Mouse (Mus musculus) mesoderm, embryonic 11.5 days (tissue): ENCODE results near the gene Dyrk1a.

Experiments
- DNase-seq: peaks from one replicate; pipeline ENCODE4 v3.0.0-alpha.2; 2012; ENCODE audit warnings: low read depth, low spot score

Dyrk1a gene

DNA sequence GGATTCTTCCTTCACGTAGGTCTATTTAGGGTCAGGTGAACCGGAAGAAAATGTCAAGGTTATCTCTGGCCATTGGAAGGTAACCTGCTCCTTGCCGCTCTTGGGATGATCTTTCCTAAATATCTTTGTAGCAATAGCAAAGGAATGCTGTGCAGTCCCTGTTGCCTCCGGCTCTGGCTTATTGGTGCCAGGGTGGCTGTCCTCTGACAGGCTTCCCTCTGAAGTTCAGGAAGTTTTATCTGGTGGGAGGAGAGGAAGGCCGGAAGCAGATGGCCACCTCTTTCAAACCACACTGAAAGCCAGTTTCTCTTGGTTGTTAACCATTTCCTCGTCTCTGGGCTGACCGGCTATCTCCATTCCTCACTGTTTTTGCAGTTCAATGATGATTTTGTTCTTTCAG is 10.5 kb upstream of the Dyrk1a start:
- DNase-seq, result no peak

- DNase-seq, result no peak
Observed at GRCm38 (mm10) chr16:94559782-94560181, 10.0 kb upstream of the Dyrk1a start.

DNA sequence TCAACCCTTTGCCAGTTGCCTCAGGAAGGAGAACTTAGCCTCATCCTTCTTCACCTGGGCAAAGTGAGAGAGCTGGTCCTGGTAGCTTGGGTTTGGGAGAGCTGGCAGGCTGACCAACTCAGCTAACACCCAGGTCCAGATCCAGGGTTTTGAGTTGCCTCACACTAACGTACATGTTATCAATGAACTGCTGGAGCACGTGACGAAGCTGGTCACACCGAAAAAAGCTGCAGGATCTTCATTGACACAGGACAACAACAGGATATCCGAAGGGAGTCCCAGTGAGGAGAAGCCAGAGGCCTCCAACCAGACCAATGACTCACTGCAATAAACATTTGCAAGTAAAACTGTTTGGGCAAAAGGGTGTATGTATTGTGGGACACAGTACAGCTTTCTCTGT is 9.2 kb upstream of the Dyrk1a start:
- DNase-seq, result no peak

GRCm38 (mm10) chr16:94566124-94566523 is 3.7 kb upstream of the Dyrk1a start:
- DNase-seq, result no peak

DNA sequence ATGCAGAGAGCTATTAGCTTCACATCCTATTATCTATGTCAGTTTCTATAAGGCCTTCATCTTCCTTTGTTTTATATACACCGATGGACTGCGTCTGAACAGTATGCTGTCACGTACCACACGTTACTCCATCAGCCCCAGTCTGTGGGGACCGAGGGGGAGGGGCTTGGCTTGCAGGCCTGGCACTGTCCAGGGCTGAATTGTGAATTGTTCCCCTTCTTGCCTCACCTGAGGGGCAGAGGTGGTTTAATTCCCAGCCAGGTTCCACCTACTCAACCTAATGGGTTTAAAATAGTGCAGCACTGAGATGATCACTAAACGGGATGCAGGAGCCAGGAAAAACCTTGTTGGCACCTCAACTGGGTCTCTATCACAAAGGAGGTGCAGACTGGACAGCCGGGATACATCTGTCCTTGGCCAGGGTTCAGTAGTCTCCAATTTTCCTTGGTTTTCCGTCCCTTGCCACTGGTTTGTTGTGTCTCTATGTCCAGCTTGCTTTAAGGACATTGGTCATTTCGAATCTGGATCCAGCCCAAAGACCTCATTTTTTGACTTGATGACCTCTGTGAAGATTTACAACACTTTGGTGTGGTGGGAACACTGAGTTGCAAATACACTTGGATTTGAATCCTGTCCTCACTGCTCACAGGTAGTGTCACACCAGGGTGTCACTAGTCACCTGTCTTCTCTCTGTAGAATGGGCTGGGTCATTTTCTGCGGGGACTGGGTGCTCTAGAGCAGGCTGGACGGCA is 2.8 kb upstream of the Dyrk1a start:
- no peak for DNase-seq

DNA sequence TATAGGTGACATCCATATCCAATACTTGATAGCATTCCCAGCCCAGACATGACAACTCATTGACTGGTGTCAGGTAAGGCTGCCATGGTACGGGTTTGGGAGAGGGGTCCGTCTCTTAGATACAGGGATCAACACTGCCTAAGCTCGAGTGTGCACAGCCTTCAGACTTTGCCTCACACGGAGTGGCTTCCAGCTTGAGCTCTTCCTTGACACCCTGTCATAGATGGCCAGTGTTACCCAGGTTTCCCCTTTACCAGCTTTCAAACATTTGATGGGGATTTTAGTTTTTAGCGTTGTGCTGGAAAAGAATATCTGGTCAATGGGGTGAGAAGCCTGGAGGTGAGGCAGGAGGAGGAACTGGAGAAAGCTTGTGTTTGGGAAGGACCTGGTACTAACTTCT is 2.1 kb upstream of the Dyrk1a start:
- no peak for DNase-seq

GRCm38 (mm10) chr16:94568335-94569228 is 1.2 kb upstream of the Dyrk1a start:
- DNase-seq, result peak; percentile 85

- peak; percentile 55 for DNase-seq
Observed at GRCm38 (mm10) chr16:94570361-94571041, 691 bp downstream of the Dyrk1a start.

DNA sequence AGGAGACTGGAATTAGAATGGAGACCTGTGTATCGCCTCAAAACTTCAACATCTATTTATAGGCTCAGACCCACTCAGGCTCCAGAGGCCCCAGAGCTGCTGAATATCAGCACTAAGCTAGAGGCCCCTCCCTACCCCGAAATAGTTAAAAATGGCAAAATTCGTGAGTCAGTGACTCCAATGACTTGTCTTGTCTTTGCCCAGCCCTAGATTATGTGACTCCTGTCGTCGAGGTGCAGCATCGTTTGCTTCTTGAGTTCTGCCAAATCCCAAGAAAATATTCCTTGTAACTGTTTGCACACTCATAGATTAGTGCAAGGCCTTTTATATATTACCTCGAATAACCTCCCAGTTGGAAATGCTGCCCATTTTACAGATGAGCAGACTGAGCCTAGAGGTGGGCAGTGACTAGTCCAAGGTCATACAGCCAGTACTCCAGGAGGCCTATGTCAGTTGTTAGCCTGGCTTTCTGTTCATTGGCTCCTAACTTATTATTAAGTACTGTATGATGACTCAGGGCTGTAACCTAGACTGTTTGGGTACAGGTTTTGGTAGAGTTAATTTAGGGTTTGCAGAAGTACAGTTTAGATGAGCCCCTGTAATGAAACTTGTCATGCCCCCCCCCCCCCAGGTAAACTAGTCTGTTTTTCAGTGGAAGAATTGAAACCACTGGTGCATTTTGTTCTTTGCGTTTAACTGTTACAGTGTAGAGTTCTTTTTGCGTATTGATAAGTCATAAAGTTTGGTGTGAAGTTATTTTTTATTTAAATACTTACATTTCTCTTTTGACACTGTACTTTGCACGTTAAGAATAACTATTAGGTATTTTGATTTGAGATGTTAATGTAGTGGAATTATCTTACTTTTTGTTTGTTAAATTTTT is 1.5 kb downstream of the Dyrk1a start:
- DNase-seq, result no peak

- no peak for DNase-seq
Observed at GRCm38 (mm10) chr16:94572422-94572821, 2.6 kb downstream of the Dyrk1a start.

DNA sequence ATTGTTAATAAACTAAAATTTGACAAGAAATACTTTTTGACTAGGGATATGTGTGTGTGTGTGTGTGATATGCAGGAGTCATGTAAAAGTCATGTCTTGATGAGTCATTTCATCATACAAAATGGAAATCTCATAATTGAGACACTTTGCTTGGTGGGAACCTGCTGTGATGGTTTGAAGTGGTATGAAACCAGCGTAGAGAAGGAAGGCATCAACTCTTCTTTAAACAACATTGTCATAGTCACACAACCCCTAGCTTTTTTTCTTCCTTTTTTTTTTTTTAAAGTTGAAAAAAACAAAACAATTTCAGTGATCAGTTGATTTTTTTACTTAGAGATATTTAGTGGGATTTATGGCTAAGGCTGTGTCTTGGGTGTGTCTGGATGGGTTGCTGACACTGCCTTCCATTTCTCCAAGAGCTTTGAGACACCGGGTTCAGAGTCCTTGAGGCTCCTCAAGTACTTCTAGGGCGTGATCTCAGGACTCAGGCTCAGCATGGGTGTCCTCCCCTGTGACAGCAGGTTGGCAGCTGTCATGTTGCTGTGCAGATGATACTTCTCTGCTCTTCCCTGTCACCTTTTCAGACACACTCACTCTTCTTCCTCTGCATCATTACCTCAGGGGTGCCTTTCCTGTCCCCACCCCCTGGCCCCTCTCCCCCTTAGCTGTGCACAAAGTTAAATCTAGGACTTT is 4.4 kb downstream of the Dyrk1a start:
- DNase-seq, result no peak

DNA sequence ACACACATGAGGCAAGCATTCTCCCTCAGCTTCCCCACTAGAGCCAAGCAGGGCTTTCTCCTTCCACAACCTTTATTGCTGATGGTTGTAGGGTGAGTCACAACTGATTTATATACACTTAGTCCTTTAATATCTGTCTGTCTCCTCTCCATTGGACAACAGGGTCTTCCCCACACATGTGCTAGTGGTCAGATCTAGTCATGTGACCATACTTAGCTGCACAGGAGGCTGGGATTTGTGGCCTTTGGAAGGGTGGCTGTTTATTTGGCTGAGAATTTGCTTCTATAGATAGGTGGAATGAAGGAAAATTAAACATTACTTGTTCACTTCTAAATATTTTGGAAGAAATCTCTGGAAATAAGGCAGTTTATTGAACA is 4.9 kb downstream of the Dyrk1a start:
- no peak for DNase-seq

DNA sequence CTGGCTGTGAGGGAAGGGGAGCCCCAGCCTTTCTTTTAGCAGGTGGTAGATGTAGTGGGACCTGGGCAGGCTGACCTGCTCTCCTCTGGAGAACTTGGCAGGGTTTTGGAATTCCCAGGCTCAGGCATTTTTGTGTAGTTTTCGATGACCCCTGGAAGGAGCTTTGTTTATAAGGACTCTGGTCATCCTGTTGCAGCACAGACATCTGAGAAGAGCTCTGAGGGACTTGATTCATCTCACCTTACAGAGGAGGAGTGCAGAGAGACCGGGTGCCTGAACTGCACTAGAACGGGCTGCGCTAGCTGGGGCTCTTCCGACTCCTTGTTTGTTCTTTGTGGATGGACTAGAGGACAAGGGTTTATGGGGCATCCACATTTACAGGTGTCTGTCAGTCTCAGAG is 5.9 kb downstream of the Dyrk1a start:
- DNase-seq, result no peak

DNA sequence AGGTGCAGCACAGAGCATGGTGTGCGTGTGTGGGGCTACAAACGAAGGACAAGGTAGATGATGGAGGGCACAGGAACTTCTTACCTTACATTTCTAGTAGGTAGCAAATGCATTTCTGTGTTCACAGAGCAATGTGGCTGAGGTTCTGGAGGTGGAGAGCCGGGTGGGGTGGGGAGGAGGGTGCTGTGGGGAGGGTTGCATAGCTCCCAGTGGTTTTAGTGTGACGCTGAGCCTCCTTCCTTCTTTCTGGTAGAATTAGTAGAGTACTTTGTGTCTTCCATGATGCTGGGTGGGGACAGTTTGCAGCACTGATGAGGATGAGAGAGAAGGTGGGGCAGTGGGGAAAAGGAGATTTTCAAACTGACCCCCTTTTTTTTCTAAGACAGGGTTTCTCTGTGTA is 9.5 kb downstream of the Dyrk1a start:
- DNase-seq, result no peak

GRCm38 (mm10) chr16:94580844-94581405 is 11.1 kb downstream of the Dyrk1a start:
- DNase-seq, result no peak

DNA sequence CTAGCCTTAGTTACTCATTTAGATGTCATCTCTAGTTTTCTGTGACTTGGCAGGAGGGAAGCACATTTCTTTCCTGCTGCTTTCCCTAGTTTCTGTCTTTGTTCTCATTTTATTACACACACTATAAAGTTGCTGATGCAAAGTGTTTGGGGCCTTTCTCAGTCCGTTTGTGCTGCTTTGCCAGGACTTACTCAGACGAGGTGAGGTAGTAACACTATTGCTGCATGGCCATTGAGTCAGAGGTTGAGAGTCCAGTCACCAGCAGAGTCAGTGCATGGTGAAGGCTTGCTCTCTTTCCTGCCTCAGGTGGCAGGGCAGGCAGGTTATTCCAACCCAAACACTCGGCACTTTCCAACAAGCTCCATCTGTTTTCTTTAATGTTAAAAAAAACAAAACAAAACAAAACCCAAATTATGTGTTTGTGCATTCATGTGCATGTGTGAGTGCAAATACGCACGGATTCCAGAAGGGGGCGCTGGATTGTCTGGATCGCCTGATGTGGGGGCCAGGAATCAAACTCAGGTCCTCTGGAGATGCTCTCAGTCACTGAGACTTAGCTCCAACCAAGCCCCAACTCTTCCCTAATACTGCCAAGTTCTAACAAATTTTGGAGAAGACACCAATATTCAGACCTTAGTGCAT is 16.7 kb downstream of the Dyrk1a start:
- DNase-seq, result no peak

- no peak for DNase-seq
Observed at GRCm38 (mm10) chr16:94587461-94587860, 17.7 kb downstream of the Dyrk1a start.

DNA sequence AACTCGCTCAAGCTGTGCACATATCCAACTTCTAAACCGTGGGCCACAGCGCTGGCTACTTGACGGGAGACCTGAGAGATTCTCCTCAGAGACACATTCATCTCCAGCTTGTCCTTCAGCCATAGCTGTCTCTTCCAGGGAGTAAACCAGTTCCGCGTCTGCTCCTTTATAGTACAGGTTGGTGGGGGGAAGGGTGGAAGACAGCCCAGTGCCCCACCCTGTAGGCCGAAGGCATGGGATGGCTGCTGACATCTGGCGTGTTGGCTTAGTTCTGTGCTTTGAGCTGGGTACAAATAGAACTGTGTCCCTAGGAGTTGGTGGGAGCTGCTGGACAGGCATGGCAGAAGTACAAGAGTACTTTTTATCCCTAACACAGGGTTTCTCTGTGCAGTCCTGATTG is 18.4 kb downstream of the Dyrk1a start:
- DNase-seq, result no peak

DNA sequence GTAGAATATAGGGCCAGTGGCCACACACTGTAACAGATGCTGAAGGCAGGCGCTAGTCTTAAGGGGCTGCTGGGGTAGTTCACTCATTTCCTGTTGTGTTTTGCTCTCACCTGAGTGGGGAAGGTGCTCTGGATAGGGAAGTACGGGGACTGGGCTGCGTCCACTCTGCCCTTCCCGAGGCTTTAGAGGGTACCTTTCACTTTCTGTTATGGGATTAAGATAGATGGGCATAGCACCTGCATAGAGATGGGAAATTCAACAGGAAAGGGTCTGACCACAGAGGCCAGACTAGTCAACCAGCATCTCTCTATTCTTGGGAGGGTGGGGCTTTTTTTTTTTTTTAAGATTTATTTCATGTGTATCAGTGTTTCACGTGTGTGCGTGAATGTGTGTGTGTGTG is 19.2 kb downstream of the Dyrk1a start:
- no peak for DNase-seq

- DNase-seq, result no peak
Observed at GRCm38 (mm10) chr16:94589648-94590047, 19.8 kb downstream of the Dyrk1a start.
